In the genomic region with DNA sequence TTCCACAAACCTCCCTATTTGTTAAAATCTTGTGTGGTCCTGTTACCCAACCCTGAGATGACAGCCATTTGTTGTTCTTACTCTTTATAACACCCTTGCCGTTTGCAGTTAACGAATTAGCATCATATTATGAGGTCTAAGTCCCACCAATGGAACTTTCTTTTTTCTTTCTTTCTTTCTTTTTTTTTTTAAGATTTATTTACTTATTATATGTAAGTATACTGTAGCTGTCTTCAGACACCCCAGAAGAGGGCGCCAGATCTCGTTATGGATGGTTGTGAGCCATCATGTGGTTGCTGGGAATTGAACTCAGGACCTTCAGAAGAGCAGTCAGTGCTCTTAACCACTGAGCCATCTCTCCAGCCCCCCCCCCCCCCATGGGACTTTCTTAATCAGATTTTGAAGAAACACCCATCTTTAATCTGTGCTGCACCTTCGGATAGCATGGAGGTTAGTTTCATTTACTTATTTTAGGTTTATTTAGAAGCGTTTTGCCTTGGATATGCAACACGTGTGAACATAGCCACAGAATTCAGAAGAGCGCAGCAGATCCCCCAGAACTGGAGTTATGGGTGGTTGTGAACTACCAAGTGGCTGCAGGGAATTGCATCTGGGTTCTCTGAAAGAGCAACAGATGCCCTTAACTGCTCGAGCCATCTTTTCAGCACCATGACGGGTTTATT, we compare ENCODE assay signal across 8 mouse cellular contexts. TPM values are rescaled to one million over a fixed set of nuclear protein-coding genes. Genes with fewer than 3 reads are reported as not detected.
DNase-seq lines count a peak whose midpoint lies in the region; ATAC-seq and TF ChIP-seq lines count a peak whose summit lies in the region.

No protein-coding gene starts in this region.

- H3K4me2 ChIP-seq in kidney, embryonic 16.5 days (replicated peaks; ENCODE audit: low read depth, low read length), result peak overlapping the region; percentile 61
- H3K4me2 ChIP-seq in forebrain, postnatal 0 days (ENCODE audit: low read depth), result peak overlapping the region; percentile 64

- H3K27me3 ChIP-seq in kidney, embryonic 16.5 days (ENCODE audit: insufficient read depth, low read length), result no peaks in the 10 kb centered on the region
- H3K27me3 ChIP-seq in G1E (ENCODE audit: insufficient read depth, low read length), result peaks cover 9% of the 10 kb centered on the region
- no peaks in the 10 kb centered on the region for H3K27me3 ChIP-seq in forebrain, postnatal 0 days (ENCODE audit: insufficient read depth, low read length)

- H3K79me2 ChIP-seq in macrophage (ENCODE audit: inconsistent target), result peaks cover 34% of the 10 kb centered on the region

- H3K4me3 ChIP-seq in kidney, embryonic 16.5 days (ENCODE audit: low read length), result no peak overlapping the region
- H3K4me3 ChIP-seq in G1E (ENCODE audit: low read depth, low read length) (peak overlapping the region; percentile 79; the same call in 1 of the 2 replicates), macrophage (ENCODE audit: inconsistent target) (peak overlapping the region; percentile 64; the same call in 1 of the 2 replicates)
- H3K4me3 ChIP-seq in forebrain, postnatal 0 days (ENCODE audit: low read depth, low read length), result no peak overlapping the region; the same call in 1 of the 2 replicates

- H3K9me3 ChIP-seq in kidney, embryonic 16.5 days (ENCODE audit: low read length), result peaks cover 5% of the 10 kb centered on the region; the same call in 1 of the 2 replicates
- no peaks in the 10 kb centered on the region for H3K9me3 ChIP-seq in G1E (replicated peaks)
- no peaks in the 10 kb centered on the region for H3K9me3 ChIP-seq in forebrain, postnatal 0 days (ENCODE audit: low read length)

- H3K27ac ChIP-seq in kidney, embryonic 16.5 days (ENCODE audit: low read length), result no peak overlapping the region
- H3K27ac ChIP-seq in forebrain, postnatal 0 days (ENCODE audit: low read depth, low read length), result peak overlapping the region; percentile 97
- H3K27ac ChIP-seq in macrophage, result no peak overlapping the region

- no peak overlapping the region for H3K9ac ChIP-seq in kidney, embryonic 16.5 days (replicated peaks; ENCODE audit: low read length)
- H3K9ac ChIP-seq in forebrain, postnatal 0 days, result no peak overlapping the region

- no peak for ATAC-seq in kidney, embryonic 16.5 days (ENCODE audit: low FRiP score, low TSS enrichment)
- ATAC-seq in G1E (ENCODE audit: extremely low read depth, insufficient number of reproducible peaks, low FRiP score, poor library complexity, severe bottlenecking), result no peak
- no peak for ATAC-seq in forebrain, postnatal 0 days

- H3K36me3 ChIP-seq in kidney, embryonic 16.5 days (ENCODE audit: insufficient read depth, low read length), result peaks cover 15% of the 10 kb centered on the region; the same call in 1 of the 2 replicates
- H3K36me3 ChIP-seq in G1E (replicated peaks), result peaks cover 19% of the 10 kb centered on the region
- no peaks in the 10 kb centered on the region for H3K36me3 ChIP-seq in forebrain, postnatal 0 days (ENCODE audit: insufficient read depth)
- peaks cover 8% of the 10 kb centered on the region; the same call in 1 of the 2 replicates for H3K36me3 ChIP-seq in macrophage (ENCODE audit: inconsistent target)

- no peak for TF ChIP-seq CTCF in G1E (IDR thresholded peaks at IDR 0.05; ENCODE audit: low read depth, low read length)
- TF ChIP-seq CTCF in forebrain, postnatal 0 days (IDR thresholded peaks at IDR 0.05; ENCODE audit: low read depth), result no peak; the same call in 1 of the 2 replicates

- H3K4me1 ChIP-seq in kidney, embryonic 16.5 days (ENCODE audit: insufficient read depth, low read length), result peaks cover 10% of the 10 kb centered on the region
- peaks cover 22% of the 10 kb centered on the region for H3K4me1 ChIP-seq in G1E (ENCODE audit: insufficient read depth, low read depth, low read length)
- peaks cover 9% of the 10 kb centered on the region for H3K4me1 ChIP-seq in forebrain, postnatal 0 days (ENCODE audit: insufficient read depth)

- 81% methylated on average over 10 of the region's 10 CpGs for WGBS in kidney, embryonic 16.5 days
- 89% methylated on average over 10 of the region's 10 CpGs for WGBS in forebrain, postnatal 0 days
- 80% methylated on average over 8 of the region's 10 CpGs for WGBS in macrophage (ENCODE audit: missing documents)

- no peak for DNase-seq in kidney, postnatal 36 days
- DNase-seq in G1E (ENCODE audit: low spot score), result no peak
- peak; percentile 6 for DNase-seq in forebrain, postnatal 0 days
- DNase-seq in embryo, embryonic 11 days, result no peak
- DNase-seq in layer of hippocampus, adult 18-20 months (ENCODE audit: low spot score in 2 of 2), result no peak
- no peak for DNase-seq in kidney, adult 11 months

RNA-seq across cellular contexts. Expression of a gene that starts 0.9 kb away (rescaled TPM):
- 97.4 and 103 TPM in 2 replicates for polyA plus RNA-seq in kidney, embryonic 16.5 days (2015; fragmentation: Nextera tagmentation; extraction: Ambion mirVana)
- 70.8 and 97.4 TPM in 2 replicates for total RNA-seq in G1E (2014; fragmentation: Nextera tagmentation)
- total RNA-seq in G1E (2017), result 39.2 and 45.3 TPM in 2 replicates
- polyA plus RNA-seq in G1E (2012), result 20.1 and 25.6 TPM in 2 replicates
- 5.1 and 9.4 TPM in 2 replicates for total RNA-seq in forebrain, postnatal 0 days (2014; rRNA removed)
- polyA plus RNA-seq in forebrain, postnatal 0 days (2015; fragmentation: Nextera tagmentation; extraction: Ambion mirVana), result 24.7 and 27.9 TPM in 2 replicates
- 10 to 100 TPM in 12 of 26 experiments, 1 to 10 TPM in 14; 1.0 to 35.2 (median 8.8) TPM for total RNA-seq in macrophage (2018; cell fraction: chromatin; rRNA removed)
- total RNA-seq in macrophage (2018; cell fraction: cytosol; rRNA removed), result 10 to 100 TPM; 29.8 to 85.7 (median 47.3) TPM
- total RNA-seq in macrophage (2018; cell fraction: nucleus; rRNA removed), result 10 to 100 TPM in 20 of 26 experiments, 1 to 10 TPM in 6; 5.4 to 49.3 (median 15.5) TPM
- 40.2 to 88.4 TPM (median 71.6 TPM) in 3 replicates for polyA plus RNA-seq in macrophage (2018)
- total RNA-seq in layer of hippocampus, adult 18-20 months (2021), result 10 to 100 TPM; 41.9 to 44.4 TPM

RNA-seq across cellular contexts. Expression of a gene that starts 24.8 kb away (rescaled TPM):
- polyA plus RNA-seq in kidney, embryonic 16.5 days (2015; fragmentation: Nextera tagmentation; extraction: Ambion mirVana), result 34.7 and 39.3 TPM in 2 replicates
- total RNA-seq in G1E (2014; fragmentation: Nextera tagmentation) (11.2 and 17.6 TPM in 2 replicates), G1E (2017) (24.5 and 27.2 TPM in 2 replicates)
- polyA plus RNA-seq in G1E (2012) (14.9 and 17.8 TPM in 2 replicates), macrophage (2018) (16.6 to 20.1 TPM (median 16.7 TPM) in 3 replicates)
- total RNA-seq in forebrain, postnatal 0 days (2014; rRNA removed), result 13.7 and 18.5 TPM in 2 replicates
- 12.3 and 13.3 TPM in 2 replicates for polyA plus RNA-seq in forebrain, postnatal 0 days (2015; fragmentation: Nextera tagmentation; extraction: Ambion mirVana)
- total RNA-seq in macrophage (2018; cell fraction: chromatin; rRNA removed), result 10 to 100 TPM in 24 of 26 experiments, 1 to 10 TPM in 2; 6.5 to 41.7 (median 25.0) TPM
- total RNA-seq in macrophage (2018; cell fraction: cytosol; rRNA removed), result 10 to 100 TPM in 25 of 26 experiments, 1 to 10 TPM in 1; 9.2 to 18.3 (median 14.7) TPM
- 10 to 100 TPM in 24 of 26 experiments, 1 to 10 TPM in 2; 8.9 to 31.5 (median 17.6) TPM for total RNA-seq in macrophage (2018; cell fraction: nucleus; rRNA removed)
- 10 to 100 TPM; 13.7 to 14.0 TPM for total RNA-seq in layer of hippocampus, adult 18-20 months (2021)

RNA-seq across cellular contexts. Expression of a gene that starts 38.4 kb away (rescaled TPM):
- polyA plus RNA-seq in kidney, embryonic 16.5 days (2015; fragmentation: Nextera tagmentation; extraction: Ambion mirVana), result 499 and 566 TPM in 2 replicates
- total RNA-seq in G1E (2014; fragmentation: Nextera tagmentation) (1,147 and 1,296 TPM in 2 replicates), G1E (2017) (3,809 and 4,399 TPM in 2 replicates)
- polyA plus RNA-seq in G1E (2012) (365 and 446 TPM in 2 replicates), macrophage (2018) (564 to 875 TPM (median 829 TPM) in 3 replicates)
- total RNA-seq in forebrain, postnatal 0 days (2014; rRNA removed), result 1,274 and 1,982 TPM in 2 replicates
- 605 and 756 TPM in 2 replicates for polyA plus RNA-seq in forebrain, postnatal 0 days (2015; fragmentation: Nextera tagmentation; extraction: Ambion mirVana)
- 100 to 1,000 TPM in 2 of 26 experiments, 10 to 100 TPM in 24; 31.6 to 186 (median 66.2) TPM for total RNA-seq in macrophage (2018; cell fraction: chromatin; rRNA removed)
- total RNA-seq in macrophage (2018; cell fraction: cytosol; rRNA removed), result 1,000 to 10,000 TPM in 1 of 26 experiments, 100 to 1,000 TPM in 25; 298 to 1,166 (median 499) TPM
- total RNA-seq in macrophage (2018; cell fraction: nucleus; rRNA removed), result 100 to 1,000 TPM in 6 of 26 experiments, 10 to 100 TPM in 20; 55.8 to 163 (median 87.8) TPM
- 100 to 1,000 TPM; 303 to 306 TPM for total RNA-seq in layer of hippocampus, adult 18-20 months (2021)

RNA-seq across cellular contexts. Expression of a gene that starts 51.0 kb away (rescaled TPM):
- polyA plus RNA-seq in kidney, embryonic 16.5 days (2015; fragmentation: Nextera tagmentation; extraction: Ambion mirVana), result 3.1 and 4.4 TPM in 2 replicates
- total RNA-seq in G1E (2014; fragmentation: Nextera tagmentation) (not detected in 2 replicates), G1E (2017) (0.22 and 0.46 TPM in 2 replicates)
- polyA plus RNA-seq in G1E (2012) (not detected in 2 replicates), macrophage (2018) (not detected in 3 replicates)
- 0.48 and 0.62 TPM in 2 replicates for total RNA-seq in forebrain, postnatal 0 days (2014; rRNA removed)
- polyA plus RNA-seq in forebrain, postnatal 0 days (2015; fragmentation: Nextera tagmentation; extraction: Ambion mirVana), result 0.39 and 1.1 TPM in 2 replicates
- not detected for total RNA-seq in macrophage (2018; cell fraction: chromatin; rRNA removed)
- total RNA-seq in macrophage (2018; cell fraction: cytosol; rRNA removed), result under 1 TPM in 5 of 26 experiments, not detected in 21; 0.10 to 0.16 (median 0.14) TPM
- total RNA-seq in macrophage (2018; cell fraction: nucleus; rRNA removed), result not detected
- under 1 TPM; 0.46 to 0.94 TPM for total RNA-seq in layer of hippocampus, adult 18-20 months (2021)

Comparison
In these comparisons a context has a peak if more than half of its experiments do, and no peak if none do; other contexts are left out.
1. H3K4me3 ChIP-seq: peak in G1E (single experiment) and macrophage (single experiment); none in kidney, embryonic 16.5 days (single experiment) and forebrain, postnatal 0 days (single experiment).